8 mouse cellular contexts compared by ENCODE assay signal in the genomic region with DNA sequence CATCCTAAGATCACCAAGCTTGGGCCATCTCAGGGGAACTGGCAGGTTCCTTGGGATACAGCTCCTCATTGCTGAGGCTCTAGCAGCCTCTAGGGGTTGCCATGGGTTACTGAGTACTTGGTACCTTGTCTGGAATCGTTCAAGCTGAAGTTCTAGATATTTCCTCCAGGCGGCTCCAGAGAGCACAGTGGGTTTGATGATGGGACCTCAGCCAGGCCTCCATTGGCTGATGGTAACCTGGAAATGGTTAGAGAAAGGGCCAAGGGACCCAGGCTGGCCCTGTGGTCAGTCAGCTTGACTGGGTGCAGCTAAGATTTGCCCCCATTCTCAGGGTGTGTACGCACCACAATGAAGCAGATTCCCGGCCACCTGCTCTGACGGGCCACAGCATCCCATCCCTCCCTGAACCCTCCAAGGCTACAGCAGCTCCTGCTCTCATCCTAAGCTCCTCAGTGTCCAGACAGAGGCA.
A peak's percentile ranks its signal among the peaks of the same experiment; 100 is the strongest.
DNase-seq lines count a peak whose midpoint lies in the region; ATAC-seq and TF ChIP-seq lines count a peak whose summit lies in the region.

No protein-coding gene starts in this region.

- peak; percentile 80 for TF ChIP-seq CTCF in cerebellum, adult 2 months (IDR thresholded peaks at IDR 0.05; ENCODE audit: borderline replicate concordance, insufficient read depth, low read depth, low read length)
- TF ChIP-seq CTCF in layer of hippocampus, adult 2 months (conservative IDR thresholded peaks at IDR 0.05), result peak; percentile 99
- peak; percentile 83 for TF ChIP-seq CTCF in lung, adult 2 months (IDR thresholded peaks at IDR 0.05; ENCODE audit: insufficient read depth, low read length)

- H3K27me3 ChIP-seq in cerebellum, adult 2 months (ENCODE audit: control insufficient read depth, insufficient read depth, low read length), result no peaks in the 10 kb centered on the region

- no peak overlapping the region for H3K27ac ChIP-seq in cerebellum, adult 2 months (ENCODE audit: insufficient read depth, low read length)
- H3K27ac ChIP-seq in layer of hippocampus, adult 2 months, result no peak overlapping the region

- DNase-seq in MN1 (ENCODE audit: low spot score), result peak; percentile 86
- peak; percentile 66 to 71 for DNase-seq in cerebellum, adult 2 months
- peak; percentile 80 for DNase-seq in forelimb bud, embryonic 11.5 days (ENCODE audit: low read depth, low spot score)
- peak; percentile 82 to 85 for DNase-seq in layer of hippocampus, adult 2 months (ENCODE audit: low spot score in 2 of 2)
- peak; percentile 65 for DNase-seq in lung, adult 2 months
- peak; percentile 39 for DNase-seq in ovary, postnatal 10 days (ENCODE audit: low spot score)
- DNase-seq in thymus, postnatal 25 days, result peak; percentile 74

- peak; percentile 78 to 86 for ATAC-seq in hematopoietic stem cell, adult 5-6 weeks (replicated peaks in 1 of 2; ENCODE audit: insufficient read depth in 1 of 2, low FRiP score in 2 of 2, low TSS enrichment in 1 of 2, low read depth in 1 of 2, poor library complexity in 2 of 2, severe bottlenecking in 2 of 2)

- peaks cover 4% of the 10 kb centered on the region for H3K4me1 ChIP-seq in cerebellum, adult 2 months (ENCODE audit: control insufficient read depth, insufficient read depth, low read length)
- H3K4me1 ChIP-seq in lung, adult 2 months (ENCODE audit: control insufficient read depth, insufficient read depth, low read length), result no peaks in the 10 kb centered on the region

- H3K4me3 ChIP-seq in cerebellum, adult 2 months (replicated peaks; ENCODE audit: insufficient read depth, low read depth, low read length), result no peak overlapping the region
- no peak overlapping the region for H3K4me3 ChIP-seq in layer of hippocampus, adult 2 months
- H3K4me3 ChIP-seq in lung, adult 2 months (replicated peaks; ENCODE audit: extremely low read depth, low read depth, low read length), result no peak overlapping the region

- no peak for TF ChIP-seq POLR2A in cerebellum, adult 2 months (IDR thresholded peaks at IDR 0.05; ENCODE audit: borderline replicate concordance, insufficient read depth, low read length)
- no peak for TF ChIP-seq POLR2A in lung, adult 2 months (IDR thresholded peaks at IDR 0.05; ENCODE audit: borderline replicate concordance, extremely low read depth, low read depth, low read length)

- 49% methylated on average over 5 of the region's 5 CpGs for WGBS in cerebellum, adult 2 months
- 55% methylated on average over 5 of the region's 5 CpGs for WGBS in lung, adult 2 months
